Mouse (Mus musculus) cerebellum, adult 18-20 months (tissue): ENCODE data around the gene Ccdc148.

Experiments used
- DNase-seq, 2 experiments: peaks; one replicate each; pipeline ENCODE4 v3.0.0; 2021

Gene Ccdc148

GRCm38 (mm10) chr2:59048775-59049451 is 111.6 kb downstream of the Ccdc148 start:
- DNase-seq: no peak

- peak in 1 of 2 experiments; percentile 14 for DNase-seq
Observed at GRCm38 (mm10) chr2:59043313-59044032, 117.0 kb downstream of the Ccdc148 start.

- no peak for DNase-seq
Observed at GRCm38 (mm10) chr2:59042616-59043015, 117.9 kb downstream of the Ccdc148 start.

GRCm38 (mm10) chr2:59036433-59036832 is 124.0 kb downstream of the Ccdc148 start:
- DNase-seq: peak; percentile 64 to 79

GRCm38 (mm10) chr2:59035206-59035605 is 125.3 kb downstream of the Ccdc148 start:
- DNase-seq: no peak

GRCm38 (mm10) chr2:59034281-59034680 is 126.2 kb downstream of the Ccdc148 start:
- DNase-seq: no peak

- DNase-seq: no peak
Observed at GRCm38 (mm10) chr2:59024558-59024957, 135.9 kb downstream of the Ccdc148 start.

GRCm38 (mm10) chr2:59007356-59007755 is 153.1 kb downstream of the Ccdc148 start:
- DNase-seq: no peak

GRCm38 (mm10) chr2:59006567-59007340 is 153.7 kb downstream of the Ccdc148 start:
- no peak for DNase-seq

- DNase-seq: no peak
Observed at GRCm38 (mm10) chr2:58997151-58997550, 163.3 kb downstream of the Ccdc148 start.

GRCm38 (mm10) chr2:58992431-58993191 is 167.9 kb downstream of the Ccdc148 start:
- no peak for DNase-seq

- DNase-seq: no peak
Observed at GRCm38 (mm10) chr2:58978095-58978494, 182.4 kb downstream of the Ccdc148 start.

GRCm38 (mm10) chr2:58971507-58972275 is 188.8 kb downstream of the Ccdc148 start:
- no peak for DNase-seq

GRCm38 (mm10) chr2:58956770-58957300 is 203.6 kb downstream of the Ccdc148 start:
- DNase-seq: no peak

GRCm38 (mm10) chr2:58956351-58956750 is 204.1 kb downstream of the Ccdc148 start:
- DNase-seq: no peak

- DNase-seq: no peak
Observed at GRCm38 (mm10) chr2:58952101-58952500, 208.4 kb downstream of the Ccdc148 start.

- no peak for DNase-seq
Observed at GRCm38 (mm10) chr2:58948796-58949195, 211.7 kb downstream of the Ccdc148 start.

- DNase-seq: no peak
Observed at GRCm38 (mm10) chr2:58941361-58941760, 219.1 kb downstream of the Ccdc148 start.

GRCm38 (mm10) chr2:58925551-58925950 is 234.9 kb downstream of the Ccdc148 start:
- no peak for DNase-seq

GRCm38 (mm10) chr2:58918351-58918750 is 242.1 kb downstream of the Ccdc148 start:
- no peak for DNase-seq

- no peak for DNase-seq
Observed at GRCm38 (mm10) chr2:58912339-58912738, 248.1 kb downstream of the Ccdc148 start.
